Mouse (Mus musculus) 3T3-L1 (cell line): ENCODE measurements around the gene Spesp1.

Source experiments
- DNase-seq: peaks from one replicate; pipeline ENCODE4 v3.0.0-alpha.2; 2015; ENCODE audit warnings: low read depth, low spot score

Gene Spesp1

GRCm38 (mm10) chr9:62246380-62246942 lies 35.5 kb downstream of the Spesp1 start:
- DNase-seq, result no peak

DNA sequence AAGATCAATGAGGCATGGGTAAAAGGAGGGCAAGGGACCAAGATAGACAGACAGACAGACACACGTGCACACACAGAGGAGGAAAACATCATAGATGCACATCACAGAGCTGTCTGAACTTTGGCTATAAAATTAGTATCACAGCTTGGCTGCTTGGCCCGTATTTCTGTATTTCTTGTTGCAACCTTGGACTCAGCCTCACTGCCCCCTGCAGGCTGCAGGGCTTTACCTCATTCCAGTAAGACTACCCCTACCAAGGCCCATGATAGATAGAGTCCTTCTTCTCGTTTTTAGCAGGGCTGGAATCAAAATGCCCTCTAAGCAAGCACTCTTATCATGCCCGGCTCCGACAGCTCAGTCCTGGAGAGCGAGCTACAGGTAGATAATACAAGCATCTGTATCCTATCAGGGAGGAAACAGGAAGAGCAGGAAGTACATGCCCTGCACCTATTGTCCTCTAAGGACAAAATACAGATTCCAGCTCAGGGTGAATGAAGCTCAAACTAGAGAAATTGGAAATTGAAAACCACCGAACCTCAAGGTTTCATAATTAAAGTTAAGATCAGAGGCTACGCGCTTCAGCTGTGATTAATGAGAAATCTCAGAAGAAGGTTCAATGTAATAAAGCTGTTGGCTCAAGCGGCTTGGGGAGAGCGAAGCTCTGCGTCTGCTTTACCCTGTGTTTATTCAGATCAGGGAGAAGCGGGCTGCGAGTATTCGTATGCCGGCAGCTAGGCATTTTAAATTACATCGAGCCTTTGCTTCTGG lies 36.2 kb downstream of the Spesp1 start:
- DNase-seq, result peak; percentile 40

DNA sequence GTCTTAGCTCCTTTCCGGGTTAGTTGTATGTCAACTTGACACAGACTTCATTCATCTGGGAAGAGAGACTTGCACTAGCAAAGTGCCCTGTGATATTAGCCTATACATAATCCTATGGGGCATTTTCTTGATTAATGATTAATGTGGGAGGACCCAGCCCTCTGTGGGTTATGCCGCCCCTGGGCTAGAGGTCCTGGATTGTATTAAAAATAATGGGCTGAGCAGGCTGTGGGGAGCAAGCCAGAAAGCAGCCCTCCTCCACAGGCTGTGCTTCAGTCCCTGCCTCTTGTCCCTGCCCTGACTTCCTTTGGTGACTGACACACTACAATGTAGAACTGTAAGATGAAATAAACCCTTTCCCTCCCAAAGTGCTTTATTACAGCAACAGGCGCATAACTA lies 37.4 kb downstream of the Spesp1 start:
- no peak for DNase-seq

DNA sequence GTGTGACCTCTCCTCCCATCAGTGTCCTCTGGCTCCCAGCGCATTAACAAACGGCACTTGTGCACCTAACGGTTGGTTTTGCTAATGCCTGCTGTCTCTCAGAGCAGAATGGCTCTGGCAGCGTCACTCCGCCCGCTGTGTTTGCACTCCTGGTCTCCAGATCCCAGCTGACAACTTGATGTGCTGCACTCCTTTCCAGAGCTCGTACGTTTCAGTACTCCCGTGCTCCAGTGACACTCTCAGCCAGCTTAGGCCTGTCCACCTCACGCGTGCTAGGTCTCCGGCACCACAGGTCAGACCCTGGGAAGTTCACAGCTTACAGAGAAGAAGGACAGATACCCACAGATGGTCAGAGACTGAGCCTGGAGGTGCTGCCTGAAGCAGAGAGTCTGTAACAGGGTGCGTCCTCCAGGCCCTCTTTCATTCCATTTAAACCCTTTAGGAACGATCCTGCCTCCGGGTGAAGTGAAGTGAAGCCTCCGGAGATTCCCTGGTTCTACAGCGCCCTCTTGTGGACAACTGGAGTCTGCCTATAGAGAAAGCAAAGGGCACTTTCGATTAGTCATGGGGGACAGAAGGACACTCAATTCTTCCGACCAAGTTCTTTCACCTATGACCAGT lies 37.9 kb downstream of the Spesp1 start:
- DNase-seq, result peak; percentile 92

DNA sequence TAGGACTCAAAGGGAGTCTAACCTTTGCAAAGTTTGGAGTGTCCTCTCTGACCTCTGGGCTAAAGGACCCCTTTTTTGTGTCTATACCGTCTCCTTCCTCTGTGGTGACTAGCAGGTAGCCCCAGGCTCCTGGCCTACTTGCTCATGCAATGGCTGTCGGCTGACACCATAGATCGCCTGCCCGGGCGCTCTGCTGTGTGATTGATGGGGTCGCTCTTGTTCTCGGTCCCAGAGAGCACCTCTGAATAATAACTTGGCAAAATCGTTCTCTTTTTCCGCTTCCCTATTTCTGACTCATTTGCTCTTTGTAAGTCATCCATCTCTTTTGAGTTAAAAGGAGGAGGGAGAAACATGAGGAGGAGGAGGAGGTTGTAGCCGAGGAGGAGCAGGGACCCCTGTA lies 42.0 kb downstream of the Spesp1 start:
- peak; percentile 25 for DNase-seq

- DNase-seq, result no peak
Measured at GRCm38 (mm10) chr9:62237381-62237980, 44.5 kb downstream of the Spesp1 start.

- DNase-seq, result no peak
Measured at GRCm38 (mm10) chr9:62235501-62235900, 46.5 kb downstream of the Spesp1 start.

- DNase-seq, result no peak
Measured at GRCm38 (mm10) chr9:62232649-62233048, 49.4 kb downstream of the Spesp1 start.

- no peak for DNase-seq
Measured at GRCm38 (mm10) chr9:62231046-62231445, 51.0 kb downstream of the Spesp1 start.

- no peak for DNase-seq
Measured at GRCm38 (mm10) chr9:62229985-62230384, 52.0 kb downstream of the Spesp1 start.

- no peak for DNase-seq
Measured at GRCm38 (mm10) chr9:62222481-62222880, 59.5 kb downstream of the Spesp1 start.

DNA sequence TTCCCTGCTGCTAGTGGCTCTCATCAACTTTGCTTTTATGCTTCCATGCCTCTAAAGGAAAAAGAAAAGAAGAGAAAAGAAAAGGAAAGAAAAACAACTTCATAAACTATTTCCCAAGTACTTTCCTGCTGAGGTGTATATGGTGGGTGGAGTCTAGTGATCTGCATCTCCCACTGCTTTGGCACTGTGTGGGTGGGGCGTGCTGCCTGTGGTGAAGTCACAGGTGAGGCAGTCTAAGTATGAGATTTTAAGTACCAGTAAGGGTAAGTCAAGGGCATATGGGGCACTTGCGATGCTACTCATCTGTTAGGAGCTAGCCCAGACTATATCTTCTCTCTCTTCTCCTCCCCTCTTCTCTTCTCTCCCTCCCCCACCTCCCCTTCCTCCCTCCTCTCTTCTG lies 60.0 kb downstream of the Spesp1 start:
- DNase-seq, result no peak
